In genomic region chr5:115693271-115693670, GRCm38 (mm10) we compare ENCODE assay signal across 13 mouse cellular contexts.
"Had no signal": no experiment of that assay in that cellular context is flagged by ENCODE, and none has a peak within 500 bp of the region (broad histone marks: within the 10 kb centered on the region; RNA-seq: fewer than 3 reads in every experiment).

No protein-coding gene starts in this region.

- H3K4me1 ChIP-seq: liver, embryonic 13.5 days; lung, embryonic 15.5 days had no signal

- H3K9me3 ChIP-seq: liver, embryonic 13.5 days; lung, embryonic 15.5 days; midbrain, embryonic 12.5 days; neural tube, embryonic 15.5 days had no signal

- H3K27ac ChIP-seq: liver, embryonic 13.5 days; lung, embryonic 15.5 days; midbrain, embryonic 12.5 days; neural tube, embryonic 15.5 days; stomach, postnatal 0 days had no signal

- DNase-seq: kidney, adult 8-10 months; kidney, postnatal 25 days; left cerebral cortex, postnatal 4 days; liver, embryonic 13.5 days; liver, postnatal 0 days; lung, postnatal 14 days; right cerebral cortex, adult 18-20 months; right cerebral cortex, postnatal 25 days had no signal

- H3K9ac ChIP-seq: liver, embryonic 13.5 days; liver, postnatal 0 days; lung, embryonic 15.5 days; midbrain, embryonic 12.5 days; neural tube, embryonic 15.5 days had no signal

- H3K4me3 ChIP-seq: liver, embryonic 13.5 days; lung, embryonic 15.5 days; midbrain, embryonic 12.5 days; neural tube, embryonic 15.5 days had no signal

- H3K36me3 ChIP-seq: liver, embryonic 13.5 days; lung, embryonic 15.5 days; midbrain, embryonic 12.5 days; neural tube, embryonic 15.5 days had no signal

- ATAC-seq: liver, postnatal 0 days; midbrain, embryonic 16.5 days had no signal

- H3K27me3 ChIP-seq: liver, embryonic 13.5 days; lung, embryonic 15.5 days; midbrain, embryonic 12.5 days; neural tube, embryonic 15.5 days had no signal
